Mouse (Mus musculus) activated CD4-positive, CD25-positive, alpha-beta regulatory T cell (primary cell): ENCODE data around the gene Mgat4c. TPM values are rescaled to one million over a fixed set of nuclear protein-coding genes. Genes with fewer than 3 reads are reported as not detected.

ENCODE experiments used
- polyA plus RNA-seq, 2 experiments: library from polyadenylated mRNA; unstranded; fragments of 100-300 nt; shearing (Covaris generic); gene quantifications; one replicate each; pipeline ENCODE4 v1.2.1; 2017

Mgat4c gene
- polyA plus RNA-seq, result not detected

GRCm38 (mm10) chr10:101681437-101681912, at the start of gene Mgat4c:
Gene Mgat4c (plus strand): TSS chr10:101681487.

